Mouse (Mus musculus) hematopoietic stem cell, adult 5-6 weeks (primary cell): ENCODE data around the gene Gpn3. TPM values are rescaled to one million over a fixed set of nuclear protein-coding genes. Genes with fewer than 3 reads are reported as not detected.
"Not testable (repeated sequence)": the region's sequence is repeated elsewhere in the genome, so short reads cannot be mapped to it uniquely, and the experiment has no call there.

Experiments
- ATAC-seq, 2 experiments: fragments of 125-278 bp in 1 of 2; replicated peaks in 1 of 2; 2 replicates each; pipeline ENCODE4 v1.8.0; 2016 to 2017; ENCODE audit warnings: inconsistent platforms in 2 of 2, mild to moderate bottlenecking in 2 of 2, moderate number of reproducible peaks in 2 of 2, low read depth in 1 of 2, moderate TSS enrichment in 1 of 2; ENCODE audit not compliant: low FRiP score in 2 of 2, poor library complexity in 2 of 2, severe bottlenecking in 2 of 2, insufficient read depth in 1 of 2, low TSS enrichment in 1 of 2
- total RNA-seq: library from RNA; stranded (forward); fragments of 172-1452, 232-1000 nt; gene quantifications from 2 replicates; pipeline ENCODE4 v1.2.3, GENCODE M21; 2017

Gpn3 gene
- total RNA-seq, 1 experiment from 2014 or later: 36.6 TPM

DNA sequence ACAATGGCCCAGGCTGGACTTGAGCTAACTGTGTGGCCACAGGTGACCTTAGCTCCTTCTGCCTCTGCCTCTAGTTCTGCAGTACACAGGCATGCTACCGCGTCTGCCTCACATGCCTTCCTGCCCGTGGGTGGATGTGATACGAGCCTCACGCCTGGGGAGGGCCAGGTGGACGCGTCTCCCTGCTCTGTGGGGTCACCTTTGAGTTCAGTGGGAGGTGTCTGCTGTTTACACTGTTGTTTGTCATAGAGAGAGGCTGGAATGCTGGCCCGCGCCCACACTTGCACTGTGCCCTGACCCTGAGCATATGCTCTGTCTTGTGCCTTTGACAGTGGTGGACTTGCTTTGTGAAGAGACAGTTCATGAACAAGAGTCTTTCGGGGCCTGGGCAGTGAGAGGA, 33.9 kb downstream of the Gpn3 start:
- no peak for ATAC-seq

DNA sequence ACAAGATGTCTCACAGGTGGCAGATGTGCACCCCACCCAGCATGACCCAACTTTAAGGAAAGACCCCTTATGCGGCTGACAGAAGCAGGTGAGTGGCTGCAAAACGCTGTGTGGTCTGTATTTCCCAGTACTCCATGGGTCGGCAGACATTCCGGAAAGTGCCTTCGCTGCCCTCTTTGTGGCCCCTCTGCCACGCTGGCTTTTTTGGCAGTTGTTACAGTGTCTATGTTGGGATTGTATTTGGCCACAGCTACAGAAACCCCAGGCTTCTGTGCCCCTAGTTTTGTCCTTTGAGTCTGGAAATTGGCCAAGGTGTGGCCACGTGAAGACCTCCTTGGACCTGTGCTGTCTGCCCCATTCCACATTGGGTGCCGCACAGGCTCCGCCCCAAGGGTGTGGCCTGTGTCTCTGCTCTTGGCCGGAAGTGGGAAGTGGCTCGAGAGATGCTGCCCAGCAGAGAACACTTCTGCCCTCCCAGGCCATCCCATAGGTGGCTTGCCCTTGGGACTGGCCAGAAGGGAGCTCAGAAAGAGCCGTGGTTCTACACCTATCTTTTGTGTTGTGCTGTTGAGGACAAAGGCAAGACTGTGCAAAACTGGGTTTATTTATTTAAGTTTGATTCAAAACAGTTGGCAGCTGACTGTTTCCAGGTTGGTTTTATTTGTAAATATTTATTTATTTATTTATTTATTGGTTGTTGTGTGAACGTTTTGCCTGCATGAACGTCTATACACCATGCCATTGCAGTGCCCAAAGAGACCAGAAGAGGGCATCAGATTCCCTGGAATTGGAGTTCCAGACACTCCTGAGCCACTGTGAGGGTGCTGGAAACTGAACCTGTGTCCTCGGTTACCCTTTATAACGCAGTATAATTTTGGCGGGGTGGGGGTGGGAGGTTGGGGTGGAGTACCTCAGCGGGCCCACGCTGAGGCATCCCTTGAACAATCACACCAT, 38.3 kb downstream of the Gpn3 start:
- ATAC-seq: no peak

DNA sequence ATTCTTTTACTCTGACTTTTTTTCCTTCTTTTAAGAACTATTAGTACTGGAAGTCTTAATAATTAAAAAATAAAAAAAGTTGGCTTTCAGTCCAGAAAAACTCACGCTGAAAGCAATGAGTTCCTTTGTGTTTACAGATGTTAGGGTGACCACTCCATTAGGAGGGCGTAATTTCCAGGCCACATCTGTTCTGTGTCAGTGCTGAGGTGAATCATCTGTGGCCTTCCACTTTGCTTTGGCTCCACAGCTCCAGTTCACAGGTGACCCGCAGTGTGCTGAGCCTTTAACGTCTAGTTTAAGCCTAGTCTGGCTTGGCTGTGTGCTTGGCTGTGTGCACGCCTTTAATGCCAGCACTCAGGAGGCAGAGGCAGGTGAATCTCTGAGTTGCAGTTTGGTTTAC, 40.2 kb downstream of the Gpn3 start:
- no peak for ATAC-seq

DNA sequence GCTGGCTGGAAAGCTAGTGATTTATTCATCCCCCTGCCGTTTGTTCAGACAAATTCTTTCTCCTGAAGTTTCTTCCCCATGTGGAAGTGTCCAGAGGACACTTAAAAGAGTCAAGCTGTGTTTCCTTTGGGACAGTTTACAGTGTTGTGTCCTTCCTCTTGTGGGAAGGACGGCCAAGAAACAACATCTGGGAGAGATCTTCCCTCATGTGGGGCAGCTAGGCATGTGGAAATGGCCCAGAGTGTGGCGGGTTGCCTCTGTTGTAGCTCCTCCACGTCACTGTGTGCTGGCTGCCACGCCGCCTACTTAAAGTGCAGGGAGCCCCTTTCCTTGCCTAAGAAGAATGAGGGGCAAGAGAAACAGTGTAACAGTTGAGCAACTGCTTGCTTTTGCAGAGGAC, 41.1 kb downstream of the Gpn3 start:
- ATAC-seq: no peak

DNA sequence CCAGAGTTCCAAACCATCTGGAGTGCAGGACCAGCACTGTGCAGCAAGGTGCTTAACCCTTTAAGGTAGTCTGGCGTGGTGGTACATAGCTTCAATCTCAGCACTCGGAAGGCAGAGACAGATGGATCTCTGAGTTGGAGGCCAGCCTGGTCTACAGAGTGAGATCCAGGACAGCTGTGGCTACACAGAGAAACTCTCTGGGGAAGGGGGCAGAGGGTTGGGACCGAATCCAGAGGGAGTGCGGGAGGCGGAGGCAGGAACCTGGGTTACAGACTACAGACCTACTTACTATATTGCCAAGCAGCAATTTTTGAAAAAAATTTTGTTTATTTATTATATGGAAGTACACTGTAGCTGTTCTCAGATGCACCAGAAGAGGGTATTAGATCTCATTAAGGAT, 42.7 kb downstream of the Gpn3 start:
- no peak for ATAC-seq

DNA sequence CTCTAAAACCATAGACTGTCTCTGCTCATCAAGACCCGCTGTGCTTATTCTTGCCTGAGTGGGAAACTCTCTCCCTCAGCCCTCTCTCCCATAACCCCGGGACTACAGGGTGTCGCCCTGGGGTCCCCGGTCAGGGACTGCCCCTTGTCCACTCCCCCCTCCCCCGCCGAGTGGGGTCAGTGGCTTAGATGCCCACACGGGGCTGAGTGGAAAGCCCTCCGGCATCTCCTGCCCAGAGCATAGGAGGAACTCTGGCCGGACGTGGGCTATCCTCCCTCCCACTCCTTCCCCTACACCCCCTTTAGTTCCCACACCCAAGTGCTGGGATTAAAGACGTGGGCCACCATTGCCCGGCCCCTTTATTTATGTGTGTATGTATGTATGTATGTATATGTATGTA, 43.8 kb downstream of the Gpn3 start:
- ATAC-seq: no peak

DNA sequence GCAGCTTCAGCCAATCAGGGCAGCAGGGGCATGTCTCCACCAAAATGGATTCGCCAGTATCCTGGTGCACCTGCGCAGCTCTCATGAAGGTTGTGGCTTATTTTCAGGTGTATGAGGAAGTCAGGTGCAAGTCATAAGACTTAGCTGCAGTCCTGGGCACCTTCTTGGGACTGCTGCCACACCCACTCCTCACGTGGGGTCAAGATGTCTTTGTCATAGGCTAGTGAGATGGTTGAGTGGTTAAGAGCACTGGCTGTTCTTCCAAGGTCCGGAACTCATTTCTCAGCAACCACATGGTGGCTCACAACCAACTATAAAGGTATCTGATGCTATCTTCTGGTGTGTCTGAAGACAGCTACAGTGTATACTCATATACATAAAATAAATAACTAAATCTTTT, 49.0 kb downstream of the Gpn3 start:
- not testable (repeated sequence) for ATAC-seq

DNA sequence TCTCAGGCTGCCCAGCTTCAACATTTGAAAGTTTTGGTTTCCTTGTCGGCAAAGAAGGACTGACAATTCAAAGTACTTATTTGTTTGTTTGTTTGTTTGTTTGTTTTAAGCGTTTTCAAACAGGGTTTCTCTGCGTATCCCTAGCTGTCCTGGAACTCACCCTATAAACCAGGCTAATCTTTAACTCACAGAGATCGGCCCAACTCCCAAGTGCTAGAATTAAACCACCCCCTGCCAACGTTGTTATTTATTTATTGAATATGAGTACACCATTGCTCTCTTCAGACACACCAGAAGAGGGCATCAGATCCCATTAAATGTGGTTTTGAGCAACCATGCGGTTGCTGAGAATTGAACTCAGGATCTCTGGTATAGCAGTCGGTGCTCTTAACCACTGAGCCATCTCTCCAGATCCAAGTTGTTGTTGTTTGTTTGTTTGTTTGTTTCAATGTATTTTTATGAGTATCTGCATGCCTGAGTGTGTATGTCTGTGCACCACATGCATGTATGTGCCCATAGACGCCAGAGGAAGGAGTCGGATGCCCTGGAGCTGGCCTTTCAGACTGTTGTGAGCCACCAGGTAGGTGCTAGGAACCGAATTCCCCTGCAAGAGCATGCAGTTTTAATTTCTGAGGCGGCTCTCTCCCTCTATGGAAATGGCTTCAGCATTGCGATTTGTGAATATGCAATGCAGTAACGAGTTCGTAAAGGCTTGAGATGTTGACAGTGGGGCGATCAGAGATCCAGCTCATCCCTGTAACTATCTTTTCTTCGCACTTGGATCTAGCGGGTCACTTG, 49.8 kb downstream of the Gpn3 start, which contains the start of gene Anapc7:
TSS of gene Anapc7 (plus strand) at position 423 of the 798 bp plus-strand sequence.
- peak; percentile 37 to 42 for ATAC-seq

DNA sequence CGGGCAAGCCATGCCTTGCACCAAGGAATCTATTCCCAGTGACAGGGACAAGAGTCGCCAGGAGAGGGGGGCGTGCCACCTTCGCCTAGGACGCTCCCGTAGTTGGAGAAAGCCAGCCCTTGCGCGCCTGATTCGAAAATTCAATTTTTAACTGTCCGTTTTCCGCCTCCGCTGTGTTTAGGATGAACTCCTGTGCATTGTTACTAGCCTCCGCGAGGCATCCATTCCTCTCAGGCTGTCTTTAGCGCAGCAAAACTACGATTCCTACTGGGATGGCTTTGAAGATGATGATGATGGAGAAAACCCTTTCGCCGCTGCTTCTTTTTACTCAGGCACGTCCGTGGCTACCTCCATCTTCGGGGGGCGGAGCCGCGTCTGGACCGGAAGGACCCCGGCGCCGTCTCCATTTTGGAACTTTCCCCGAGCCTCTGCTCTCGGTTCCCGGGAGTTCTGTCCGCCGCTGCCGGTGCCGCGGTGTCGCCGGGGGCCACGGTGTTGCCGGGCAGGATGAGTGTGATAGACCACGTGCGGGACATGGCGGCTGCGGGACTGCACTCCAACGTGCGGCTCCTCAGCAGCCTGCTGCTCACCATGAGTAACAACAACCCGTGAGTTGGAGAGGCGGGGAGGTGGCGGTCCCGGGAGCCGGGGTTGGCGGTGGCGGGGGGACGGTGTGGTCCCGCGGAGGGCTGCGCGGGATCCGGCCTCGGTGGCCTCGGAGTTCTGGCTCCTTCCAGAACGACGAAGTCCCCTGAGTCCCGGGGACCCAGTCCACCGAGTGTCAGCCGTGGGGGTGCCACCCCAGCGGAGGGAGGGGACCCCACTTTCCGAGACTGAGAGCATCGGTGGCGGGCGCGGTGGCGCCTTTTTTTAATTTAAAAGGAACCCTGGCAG, 50.6 kb downstream of the Gpn3 start:
- peak; percentile 84 to 94 for ATAC-seq

DNA sequence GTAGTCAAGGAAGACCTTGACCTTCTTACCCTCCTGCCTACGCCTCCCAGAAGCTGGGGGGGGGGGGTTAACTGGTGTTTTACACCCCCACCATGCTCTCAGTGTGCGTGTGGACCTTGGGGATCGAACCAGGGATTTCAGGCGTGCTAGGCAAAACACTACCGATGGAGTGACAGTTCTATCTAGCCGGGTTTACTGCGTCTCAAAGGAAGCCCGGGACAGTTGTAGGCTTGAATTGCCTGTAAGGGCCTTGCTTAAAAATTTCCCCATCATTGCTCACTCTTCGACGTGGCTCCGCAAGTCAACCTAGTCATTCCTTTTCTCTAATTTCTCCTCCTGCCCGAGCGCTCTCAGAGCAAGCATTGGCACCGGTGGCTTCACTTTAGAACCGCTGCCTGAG, 51.4 kb downstream of the Gpn3 start:
- ATAC-seq: no peak

DNA sequence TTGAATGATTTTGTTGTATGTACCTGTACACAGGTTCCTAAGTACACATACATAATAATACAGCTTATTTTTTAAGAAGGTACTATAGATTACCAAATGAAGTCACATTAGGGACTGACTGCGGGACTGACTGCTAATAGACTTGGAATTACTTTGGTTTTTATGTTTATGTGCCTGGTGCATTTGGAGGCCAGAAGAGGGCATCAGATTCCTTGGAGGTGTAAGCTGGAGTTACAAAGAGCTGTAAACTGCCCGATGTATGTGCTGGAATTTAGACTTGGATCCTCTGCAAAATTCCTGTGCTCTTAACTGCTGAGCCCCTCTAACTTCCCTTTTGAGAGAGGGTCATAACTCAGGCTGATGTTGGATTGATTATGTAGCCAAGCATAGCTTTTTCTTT, 53.9 kb downstream of the Gpn3 start:
- ATAC-seq: no peak

DNA sequence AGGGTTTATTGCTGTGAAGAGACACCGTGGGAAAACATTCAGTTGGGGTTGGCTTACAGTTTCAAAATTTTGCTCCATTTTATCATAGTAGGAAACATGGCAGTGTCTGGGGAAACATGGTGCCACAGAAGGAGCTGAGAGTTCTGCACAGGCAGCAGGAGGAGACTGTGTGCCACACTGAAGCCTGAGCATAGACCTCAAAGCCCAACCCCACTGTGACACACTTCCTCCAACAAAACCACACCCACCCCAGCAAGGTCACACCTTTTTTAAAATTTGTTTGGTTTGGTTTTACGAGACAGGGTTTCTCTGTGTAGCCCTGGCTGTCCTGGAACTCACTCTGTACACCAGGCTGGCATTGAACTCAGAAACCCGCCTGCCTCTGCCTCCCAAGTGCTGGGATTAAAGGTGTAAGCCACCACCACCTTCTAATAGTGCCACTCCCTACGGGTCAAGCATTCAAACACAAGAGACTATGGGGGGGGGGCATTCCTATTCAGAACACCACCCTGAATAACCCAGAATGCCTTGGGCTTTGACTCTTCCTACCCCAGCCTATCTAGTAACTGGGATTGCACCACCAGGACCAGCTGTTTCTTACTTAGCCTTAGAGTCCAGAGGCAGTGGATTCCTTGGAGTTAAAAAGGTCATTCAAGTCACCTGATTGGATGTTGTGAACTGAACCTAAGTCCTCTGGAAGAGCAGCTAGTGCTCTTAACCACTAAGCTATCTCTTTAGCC, 58.5 kb downstream of the Gpn3 start:
- ATAC-seq: 0 out of 4 replicates have a peak, but pooled peaks of 1 of the 2 experiments have one; percentile 37

DNA sequence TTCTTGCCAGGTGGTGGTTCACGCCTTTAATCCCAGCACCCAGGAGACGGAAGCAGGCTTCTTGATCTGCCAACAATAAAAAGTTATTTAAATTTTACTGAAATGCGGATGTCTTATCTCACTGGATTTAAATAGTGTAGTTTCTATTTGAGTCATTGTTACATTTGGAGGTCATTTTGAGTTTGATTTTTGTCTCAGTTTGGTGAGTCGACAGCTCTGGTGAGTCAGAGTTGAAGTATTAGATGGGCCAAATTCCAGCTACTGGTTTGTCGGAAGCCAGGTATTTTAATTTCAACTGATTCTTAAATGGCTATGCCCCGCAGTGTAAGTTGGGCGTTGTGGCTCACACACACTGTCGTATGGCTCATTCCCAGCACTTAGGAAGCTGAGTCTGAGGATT, 59.5 kb downstream of the Gpn3 start:
- ATAC-seq: no peak
